Mouse (Mus musculus) ES-Bruce4 (cell line): Measurements from ENCODE around the gene Pemt. TPM values are rescaled to one million over a fixed set of nuclear protein-coding genes. Genes with fewer than 3 reads are reported as not detected.

Experiments used
- H3K27ac ChIP-seq: 2 replicates; pipeline ENCODE4 v1.5.1; 2012; ENCODE audit warnings: low read length, inconsistent platforms; ENCODE audit not compliant: insufficient read depth
- H3K27me3 ChIP-seq: 2 replicates; pipeline ENCODE4 v1.6.1; 2012; ENCODE audit warnings: mild to moderate bottlenecking, low read length, inconsistent platforms; ENCODE audit not compliant: control insufficient read depth, poor library complexity, insufficient read depth, severe bottlenecking
- H3K36me3 ChIP-seq: 2 replicates; pipeline ENCODE4 v1.6.1; 2012; ENCODE audit warnings: inconsistent platforms, mild to moderate bottlenecking, low read length, moderate library complexity; ENCODE audit not compliant: control insufficient read depth, poor library complexity, insufficient read depth, severe bottlenecking
- H3K4me1 ChIP-seq: one replicate; pipeline ENCODE4 v1.8.1; 2011; ENCODE audit warnings: low read length; ENCODE audit not compliant: control insufficient read depth, insufficient read depth
- H3K4me3 ChIP-seq: 2 replicates; pipeline ENCODE4 v1.5.1; 2011; ENCODE audit warnings: low read depth, mild to moderate bottlenecking, low read length
- H3K9ac ChIP-seq: 2 replicates; pipeline ENCODE4 v1.6.1; 2012; ENCODE audit warnings: low read depth, mild to moderate bottlenecking, inconsistent platforms; ENCODE audit not compliant: poor library complexity, severe bottlenecking
- H3K9me3 ChIP-seq: replicated peaks from 2 replicates; pipeline ENCODE4 v1.6.1; 2012; ENCODE audit warnings: mild to moderate bottlenecking, low read length, inconsistent platforms; ENCODE audit not compliant: control insufficient read depth, poor library complexity, insufficient read depth, severe bottlenecking
- CTCF ChIP-seq: IDR thresholded peaks from one replicate; pipeline ENCODE4 v1.8.1; 2011; ENCODE audit warnings: low read depth, low read length
- EP300 ChIP-seq: IDR thresholded peaks from 2 replicates; pipeline ENCODE4 v1.6.1; 2011; ENCODE audit warnings: low read depth, low read length; ENCODE audit not compliant: insufficient read depth
- POLR2A ChIP-seq: IDR thresholded peaks from one replicate; pipeline ENCODE4 v1.8.1; 2011; ENCODE audit warnings: low read length; ENCODE audit not compliant: insufficient read depth
- polyA plus RNA-seq: library from polyadenylated mRNA; stranded (reverse); fragments of >200 nt; gene quantifications from 2 replicates; pipeline ENCODE4 v1.2.4, GENCODE M21; 2011; ENCODE audit warnings: low read depth; ENCODE audit not compliant: missing spikeins, insufficient read depth, insufficient read length

The Pemt gene
- polyA plus RNA-seq, 1 experiment = 7.6 TPM

GRCm38 (mm10) chr11:59937023-59937422, 109.3 kb downstream of the Pemt start:
- Histone ChIP-seq H3K27me3 (no peaks in the 10 kb centered on the region), H3K36me3 (no peaks in the 10 kb centered on the region), H3K9ac (no peak overlapping the region), H3K4me1 (no peaks in the 10 kb centered on the region), H3K4me3 (no peak overlapping the region), H3K9me3 (no peaks in the 10 kb centered on the region), H3K27ac (no peak overlapping the region)
- TF ChIP-seq EP300 = no peak
- TF ChIP-seq POLR2A = no peak
- TF ChIP-seq CTCF = no peak

- TF ChIP-seq CTCF (no peak), EP300 (no peak), POLR2A (no peak)
- Histone ChIP-seq H3K4me1 (no peaks in the 10 kb centered on the region), H3K9me3 (no peaks in the 10 kb centered on the region), H3K4me3 (no peak overlapping the region), H3K36me3 (no peaks in the 10 kb centered on the region), H3K27me3 (no peaks in the 10 kb centered on the region), H3K27ac (no peak overlapping the region), H3K9ac (no peak overlapping the region)
Observed at GRCm38 (mm10) chr11:59933943-59934342, 112.3 kb downstream of the Pemt start.

GRCm38 (mm10) chr11:59932560-59933337, 113.5 kb downstream of the Pemt start:
- Histone ChIP-seq H3K4me3 (no peak overlapping the region), H3K27me3 (no peaks in the 10 kb centered on the region), H3K9ac (no peak overlapping the region), H3K36me3 (no peaks in the 10 kb centered on the region), H3K9me3 (no peaks in the 10 kb centered on the region), H3K4me1 (no peaks in the 10 kb centered on the region), H3K27ac (no peak overlapping the region)
- TF ChIP-seq POLR2A = no peak
- TF ChIP-seq EP300 = no peak
- no peak for TF ChIP-seq CTCF

GRCm38 (mm10) chr11:59930031-59930430, 116.3 kb downstream of the Pemt start:
- no peak for TF ChIP-seq CTCF
- TF ChIP-seq POLR2A = no peak
- TF ChIP-seq EP300 = no peak
- Histone ChIP-seq H3K4me1 (no peaks in the 10 kb centered on the region), H3K27me3 (no peaks in the 10 kb centered on the region), H3K36me3 (no peaks in the 10 kb centered on the region), H3K9me3 (no peaks in the 10 kb centered on the region), H3K27ac (no peak overlapping the region), H3K4me3 (no peak overlapping the region), H3K9ac (no peak overlapping the region)

GRCm38 (mm10) chr11:59921265-59921664, 125.0 kb downstream of the Pemt start:
- no peaks in the 10 kb centered on the region; the same call in 1 of the 2 replicates for H3K9me3 ChIP-seq
- H3K4me1 ChIP-seq = no peaks in the 10 kb centered on the region
- no peak overlapping the region for H3K9ac ChIP-seq
- H3K27me3 ChIP-seq = no peaks in the 10 kb centered on the region
- H3K27ac ChIP-seq = no peak overlapping the region
- 0 out of 2 replicates have a peak overlapping the region, but pooled peaks have one; percentile 18 for H3K4me3 ChIP-seq
- no peak for TF ChIP-seq CTCF
- TF ChIP-seq POLR2A = no peak
- TF ChIP-seq EP300 = no peak
- H3K36me3 ChIP-seq = no peaks in the 10 kb centered on the region

Other genes with a start within 250 kb of the Pemt start
- gene Flcn, start 236.5 kb downstream of the Pemt start, polyA plus RNA-seq = 17.1 and 17.8 TPM in 2 replicates
- gene Nt5m, start 207.0 kb downstream of the Pemt start, polyA plus RNA-seq = 3.7 and 4.2 TPM in 2 replicates
- 121 and 131 TPM in 2 replicates for gene Cops3, start 206.7 kb downstream of the Pemt start, polyA plus RNA-seq
- 19.8 and 19.9 TPM in 2 replicates for gene Med9, start 98.3 kb downstream of the Pemt start, polyA plus RNA-seq
- 0.63 and 1.1 TPM in 2 replicates for gene Rasd1, start 81.5 kb downstream of the Pemt start, polyA plus RNA-seq
- 21.9 and 27.4 TPM in 2 replicates for gene Rai1, start 58.5 kb upstream of the Pemt start, polyA plus RNA-seq
- gene Srebf1, start 176.1 kb upstream of the Pemt start, polyA plus RNA-seq = 60.5 and 68.6 TPM in 2 replicates